Mouse (Mus musculus) forebrain, embryonic 16.5 days (tissue): ENCODE results near the gene Trim17. TPM values are rescaled to one million over a fixed set of nuclear protein-coding genes. Genes with fewer than 3 reads are reported as not detected.

ENCODE experiments used
- ATAC-seq: fragments of 200-750 bp; cut with Nextera tagmentation; 2 replicates; pipeline ENCODE4 v1.8.0; 2017; ENCODE audit warnings: mild to moderate bottlenecking, moderate library complexity
- H3K27ac ChIP-seq: fragments of 300-500 bp; sonication (generic); 2 replicates; pipeline ENCODE4 v1.5.1; 2014; ENCODE audit warnings: low read length, control low read depth
- H3K27me3 ChIP-seq: fragments of 300-500 bp; sonication (generic); replicated peaks from 2 replicates; pipeline ENCODE4 v1.6.1; 2014; ENCODE audit warnings: low read length; ENCODE audit not compliant: control insufficient read depth, insufficient read depth
- H3K36me3 ChIP-seq: fragments of 300-500 bp; sonication (generic); 2 replicates; pipeline ENCODE4 v1.6.1; 2014; ENCODE audit not compliant: control insufficient read depth, insufficient read depth
- H3K4me1 ChIP-seq: fragments of 300-500 bp; sonication (generic); replicated peaks from 2 replicates; pipeline ENCODE4 v1.6.1; 2014; ENCODE audit warnings: low read length; ENCODE audit not compliant: control insufficient read depth, insufficient read depth
- H3K4me2 ChIP-seq: fragments of 300-500 bp; sonication (generic); 2 replicates; pipeline ENCODE4 v1.6.1; 2014; ENCODE audit warnings: mild to moderate bottlenecking, low read length, control low read depth
- H3K4me3 ChIP-seq: fragments of 300-500 bp; sonication (generic); replicated peaks from 2 replicates; pipeline ENCODE4 v1.5.1; 2014; ENCODE audit warnings: mild to moderate bottlenecking, low read length, control low read depth
- H3K9ac ChIP-seq: fragments of 300-500 bp; sonication (generic); replicated peaks from 2 replicates; pipeline ENCODE4 v1.6.1; 2014; ENCODE audit warnings: low read depth, low read length, control low read depth
- H3K9me3 ChIP-seq: fragments of 300-500 bp; sonication (generic); 2 replicates; pipeline ENCODE4 v1.6.1; 2016; ENCODE audit warnings: low read length; ENCODE audit not compliant: control insufficient read depth
- WGBS: fragments of 180-500 bp; shearing (Covaris S2); extraction: QIAGEN DNeasy Blood & Tissue Kit; methylation state at CpG from one replicate; pipeline ENCODE4 v1.1.7; 2014; 5-methylcytosine and 5-hydroxymethylcytosine counted together
- polyA plus RNA-seq: library from polyadenylated mRNA; unstranded; fragments of >200 nt; fragmentation: Nextera tagmentation; extraction: Ambion mirVana; gene quantifications from 2 replicates; pipeline ENCODE4 v1.2.1, GENCODE M21; 2015

Trim17 gene
- polyA plus RNA-seq, 1 experiment from 2014 or later, result 2.0 TPM

- Histone ChIP-seq H3K27ac (no peak overlapping the region), H3K27me3 (no peaks in the 10 kb centered on the region), H3K9ac (no peak overlapping the region), H3K4me3 (no peak overlapping the region), H3K4me2 (no peak overlapping the region), H3K9me3 (no peaks in the 10 kb centered on the region), H3K4me1 (peaks cover 17% of the 10 kb centered on the region), H3K36me3 (no peaks in the 10 kb centered on the region)
- no peak for ATAC-seq
- 36% methylated on average over 17 of the region's 17 CpGs for WGBS
Observed at GRCm38 (mm10) chr11:58963543-58963942, 9.1 kb downstream of the Trim17 start.

DNA sequence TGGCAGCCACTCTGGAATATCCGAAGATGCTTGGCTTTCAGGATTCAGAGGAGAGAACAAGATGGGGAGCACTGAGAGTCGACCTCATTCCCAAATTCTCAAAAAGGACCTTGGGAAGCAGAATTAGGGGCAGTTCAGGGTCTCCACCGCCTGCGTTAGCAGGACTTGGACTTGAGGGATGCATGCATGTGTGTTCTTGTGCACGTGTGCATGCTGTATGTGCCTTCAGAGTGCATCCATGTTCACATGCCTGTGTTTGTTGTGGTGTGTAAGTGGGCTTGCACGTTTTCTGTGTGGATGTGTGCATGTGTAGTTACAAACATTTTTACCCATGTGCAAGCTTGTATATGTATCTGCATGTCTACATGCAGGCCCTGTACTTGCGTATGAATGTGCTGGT is 9.7 kb downstream of the Trim17 start:
- H3K9me3 ChIP-seq, result no peaks in the 10 kb centered on the region
- no peak overlapping the region for H3K27ac ChIP-seq
- H3K27me3 ChIP-seq, result no peaks in the 10 kb centered on the region
- no peaks in the 10 kb centered on the region for H3K36me3 ChIP-seq
- H3K9ac ChIP-seq, result no peak overlapping the region
- no peak overlapping the region for H3K4me2 ChIP-seq
- H3K4me3 ChIP-seq, result no peak overlapping the region
- no peak for ATAC-seq
- peaks cover 12% of the 10 kb centered on the region for H3K4me1 ChIP-seq
- 87% methylated on average over 7 of the region's 7 CpGs for WGBS

DNA sequence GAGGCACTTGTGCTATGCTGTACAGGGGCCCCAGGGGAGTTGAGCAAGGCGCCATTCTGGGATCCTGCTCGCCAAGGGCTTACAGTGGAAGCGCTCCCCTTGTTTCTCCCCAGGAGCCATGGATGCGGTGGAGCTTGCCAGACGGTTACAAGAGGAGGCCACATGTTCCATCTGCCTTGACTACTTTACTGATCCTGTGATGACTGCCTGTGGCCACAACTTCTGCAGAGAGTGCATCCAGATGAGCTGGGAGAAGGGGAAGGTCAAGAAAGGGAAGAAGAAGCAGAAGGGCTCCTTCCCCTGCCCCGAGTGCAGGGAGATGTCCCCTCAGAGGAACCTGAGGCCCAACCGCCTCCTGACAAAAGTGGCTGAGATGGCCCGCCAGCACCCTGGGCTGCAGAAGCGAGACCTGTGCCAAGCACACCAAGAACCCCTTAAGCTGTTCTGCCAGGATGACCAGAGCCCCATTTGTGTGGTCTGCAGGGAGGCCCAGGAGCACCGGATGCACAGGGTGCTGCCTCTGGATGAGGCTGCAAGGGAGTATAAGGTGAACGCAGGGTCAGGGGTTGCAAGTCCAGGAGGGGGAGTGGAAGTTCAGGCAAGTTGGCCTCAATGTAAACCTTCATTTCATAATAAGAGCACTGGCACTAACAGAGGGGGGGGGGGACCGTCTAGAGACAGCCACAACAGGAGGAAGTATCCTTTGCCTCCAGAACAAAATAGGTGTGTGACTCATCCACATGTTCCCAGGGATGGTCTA is 10.7 kb downstream of the Trim17 start:
- Histone ChIP-seq H3K4me1 (peaks cover 5% of the 10 kb centered on the region; the same call in 1 of the 2 replicates), H3K36me3 (0 out of 2 replicates have a peak, but pooled peaks cover under 1% of the 10 kb centered on the region), H3K9me3 (no peaks in the 10 kb centered on the region), H3K4me2 (no peak overlapping the region), H3K4me3 (no peak overlapping the region), H3K27me3 (no peaks in the 10 kb centered on the region), H3K27ac (no peak overlapping the region), H3K9ac (no peak overlapping the region)
- WGBS, result 55% methylated on average over 12 of the region's 12 CpGs
- no peak for ATAC-seq

DNA sequence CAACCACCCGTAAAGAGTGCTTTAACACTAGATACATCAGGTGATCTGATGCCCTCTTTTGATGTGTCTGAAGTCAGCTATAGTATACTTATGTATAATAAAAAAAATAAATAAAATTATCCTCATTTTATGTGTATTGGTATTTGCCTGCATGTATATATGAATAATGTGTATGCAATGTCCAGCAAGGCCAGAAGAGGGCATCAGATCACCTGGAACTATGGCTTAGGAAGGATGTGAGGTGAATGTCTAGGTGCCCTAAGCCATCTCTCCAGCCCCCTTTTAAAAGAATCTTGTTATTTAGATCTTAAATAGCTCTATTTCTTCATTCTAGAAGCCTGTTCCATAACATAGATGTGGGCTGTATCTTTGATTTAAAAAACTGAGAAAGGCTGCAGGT is 12.9 kb downstream of the Trim17 start:
- WGBS, result 94% methylated on average over 1 of the region's 1 CpGs
- no peak for ATAC-seq
- H3K27me3 ChIP-seq, result no peaks in the 10 kb centered on the region

DNA sequence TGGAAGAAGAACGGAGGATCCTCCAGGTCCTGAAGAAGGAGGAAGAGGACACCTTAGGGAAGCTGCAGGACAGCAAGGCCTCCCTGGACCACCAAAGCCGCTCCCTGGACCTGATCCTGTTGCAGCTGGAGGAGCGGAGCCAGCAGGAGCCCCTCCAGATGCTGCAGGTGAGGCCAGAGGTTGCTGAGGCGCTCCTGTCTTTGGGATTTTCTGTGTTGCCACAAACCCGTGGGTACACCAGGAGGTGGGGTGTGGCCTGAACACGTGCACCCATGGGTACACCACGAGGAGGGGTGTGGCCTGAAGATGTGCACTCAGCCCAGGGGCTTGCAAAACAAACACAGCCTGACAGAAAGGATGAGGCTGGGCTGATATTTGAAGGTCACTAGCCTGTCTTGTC is 14.1 kb downstream of the Trim17 start:
- no peak overlapping the region for H3K4me2 ChIP-seq
- no peaks in the 10 kb centered on the region for H3K27me3 ChIP-seq
- ATAC-seq, result no peak
- H3K4me1 ChIP-seq, result 0 out of 2 replicates have a peak, but pooled peaks cover 3% of the 10 kb centered on the region
- 0 out of 2 replicates have a peak, but pooled peaks cover 5% of the 10 kb centered on the region for H3K36me3 ChIP-seq
- H3K27ac ChIP-seq, result no peak overlapping the region
- H3K9ac ChIP-seq, result no peak overlapping the region
- H3K9me3 ChIP-seq, result no peaks in the 10 kb centered on the region
- 86% methylated on average over 7 of the region's 7 CpGs for WGBS
- H3K4me3 ChIP-seq, result no peak overlapping the region

More for the DNA sequence above, 12.9 kb downstream of the Trim17 start:
- Histone ChIP-seq H3K9ac (no peak overlapping the region), H3K4me2 (no peak overlapping the region), H3K27ac (no peak overlapping the region), H3K4me1 (0 out of 2 replicates have a peak, but pooled peaks cover 3% of the 10 kb centered on the region), H3K4me3 (no peak overlapping the region), H3K9me3 (no peaks in the 10 kb centered on the region), H3K36me3 (0 out of 2 replicates have a peak, but pooled peaks cover 5% of the 10 kb centered on the region)

- H3K27me3 ChIP-seq, result no peaks in the 10 kb centered on the region
- no peak overlapping the region for H3K4me3 ChIP-seq
- no peak for ATAC-seq
- H3K4me1 ChIP-seq, result 0 out of 2 replicates have a peak, but pooled peaks cover 2% of the 10 kb centered on the region
- H3K4me2 ChIP-seq, result no peak overlapping the region
- H3K27ac ChIP-seq, result no peak overlapping the region
- 0 out of 2 replicates have a peak, but pooled peaks cover 5% of the 10 kb centered on the region for H3K36me3 ChIP-seq
- 82% methylated on average over 8 of the region's 8 CpGs for WGBS
- no peak overlapping the region for H3K9ac ChIP-seq
- H3K9me3 ChIP-seq, result no peaks in the 10 kb centered on the region
Observed at GRCm38 (mm10) chr11:58969027-58969426, 14.5 kb downstream of the Trim17 start.

DNA sequence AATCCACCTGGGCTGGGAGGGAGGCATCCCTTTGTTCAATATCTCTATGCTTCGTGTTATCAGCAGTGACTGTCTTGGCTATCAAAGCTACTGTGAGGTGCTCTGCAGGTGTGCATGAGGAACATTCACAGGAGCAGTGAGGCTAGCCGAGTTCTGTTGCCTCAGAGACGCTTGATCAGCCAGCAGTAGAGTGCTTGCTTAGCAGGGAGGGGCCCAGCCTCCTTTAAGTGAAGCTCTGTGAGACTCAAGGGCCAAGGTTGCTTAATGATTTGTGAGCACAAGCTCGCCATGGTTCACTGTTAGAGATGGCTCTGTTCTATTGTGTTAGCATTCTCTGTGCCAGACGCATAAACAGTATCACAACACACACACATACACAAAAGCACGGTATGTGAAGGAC is 15.2 kb downstream of the Trim17 start:
- ATAC-seq, result no peak
- Histone ChIP-seq H3K9ac (no peak overlapping the region), H3K27ac (no peak overlapping the region), H3K4me3 (no peak overlapping the region), H3K4me2 (no peak overlapping the region), H3K27me3 (no peaks in the 10 kb centered on the region), H3K36me3 (0 out of 2 replicates have a peak, but pooled peaks cover 5% of the 10 kb centered on the region), H3K9me3 (no peaks in the 10 kb centered on the region), H3K4me1 (0 out of 2 replicates have a peak, but pooled peaks cover 2% of the 10 kb centered on the region)
- WGBS, result 77% methylated on average over 6 of the region's 6 CpGs

DNA sequence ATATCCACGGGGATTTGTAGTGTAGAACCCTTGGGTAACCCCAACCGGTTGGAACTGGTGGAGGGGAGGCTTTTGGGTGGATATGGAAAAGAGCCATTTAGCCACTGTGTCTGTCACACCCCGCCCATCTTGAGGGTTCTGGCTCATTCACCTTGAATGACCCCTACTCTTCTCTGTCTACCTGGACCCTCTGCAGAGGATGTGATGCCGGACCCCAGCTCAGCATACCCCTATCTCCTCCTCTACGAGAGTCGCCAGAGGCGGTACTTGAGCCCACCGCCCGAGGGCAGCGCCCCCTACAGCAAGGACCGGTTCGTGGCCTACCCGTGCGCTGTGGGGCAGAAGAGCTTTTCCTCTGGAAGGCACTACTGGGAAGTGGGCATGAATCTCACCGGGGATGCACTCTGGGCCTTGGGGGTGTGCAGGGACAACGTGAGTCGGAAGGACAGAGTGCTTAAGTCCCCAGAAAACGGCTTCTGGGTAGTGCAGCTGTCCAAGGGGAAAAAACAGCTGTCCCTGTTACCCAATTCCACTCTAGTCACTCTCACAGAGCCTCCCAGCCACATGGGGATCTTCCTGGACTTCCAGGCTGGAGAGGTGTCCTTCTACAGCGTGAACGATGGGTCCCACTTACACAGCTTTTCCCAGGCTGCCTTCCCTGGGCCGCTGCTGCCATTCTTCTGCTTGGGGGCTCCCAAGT is 16.5 kb downstream of the Trim17 start:
- H3K4me2 ChIP-seq, result no peak overlapping the region
- no peak overlapping the region for H3K27ac ChIP-seq
- WGBS, result 88% methylated on average over 21 of the region's 21 CpGs
- ATAC-seq, result no peak
- no peak overlapping the region for H3K4me3 ChIP-seq
- H3K36me3 ChIP-seq, result 0 out of 2 replicates have a peak, but pooled peaks cover 5% of the 10 kb centered on the region
- peaks cover 10% of the 10 kb centered on the region for H3K4me1 ChIP-seq
- no peak overlapping the region for H3K9ac ChIP-seq
- H3K9me3 ChIP-seq, result no peaks in the 10 kb centered on the region
- H3K27me3 ChIP-seq, result no peaks in the 10 kb centered on the region

GRCm38 (mm10) chr11:58971796-58972195 is 17.3 kb downstream of the Trim17 start:
- H3K4me3 ChIP-seq, result no peak overlapping the region
- H3K4me1 ChIP-seq, result peaks cover 11% of the 10 kb centered on the region
- no peak overlapping the region for H3K9ac ChIP-seq
- no peak overlapping the region for H3K4me2 ChIP-seq
- H3K36me3 ChIP-seq, result 0 out of 2 replicates have a peak, but pooled peaks cover 5% of the 10 kb centered on the region
- no peak overlapping the region for H3K27ac ChIP-seq
- no peaks in the 10 kb centered on the region for H3K27me3 ChIP-seq
- H3K9me3 ChIP-seq, result no peaks in the 10 kb centered on the region
- 95% methylated on average over 3 of the region's 3 CpGs for WGBS
- no peak for ATAC-seq
